Mouse (Mus musculus): ENCODE data around the gene Akap7.

DNA sequence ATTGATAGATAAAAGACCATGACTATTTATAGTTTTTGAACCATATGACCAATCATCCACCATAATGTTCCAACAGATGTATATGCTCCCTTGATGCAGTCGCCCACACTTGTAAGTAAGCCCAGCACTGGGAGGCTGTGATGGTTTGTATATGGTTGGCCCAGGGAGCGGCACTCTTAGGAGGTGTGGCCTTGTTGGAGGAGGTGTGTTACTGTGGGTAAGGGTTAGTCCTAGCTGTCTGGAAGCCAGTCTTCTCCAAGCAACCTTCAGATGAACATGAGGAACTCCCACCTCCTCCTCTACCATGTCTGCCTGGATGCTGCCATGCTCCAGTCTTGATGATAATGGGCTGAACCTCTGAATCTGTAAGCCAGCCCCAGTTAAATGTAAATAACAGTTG is 3.1 kb downstream of the Akap7 start:
- TF ChIP-seq POLR2A (IDR thresholded peaks at IDR 0.05; ENCODE audit: borderline replicate concordance, insufficient read depth, low read length): no peak
- TF ChIP-seq CTCF (IDR thresholded peaks at IDR 0.05; ENCODE audit: borderline replicate concordance, insufficient read depth, low read depth, low read length): no peak
